Mouse (Mus musculus): ENCODE results near the gene Cdcp1. TPM values are rescaled to one million over a fixed set of nuclear protein-coding genes. Genes with fewer than 3 reads are reported as not detected.

The Cdcp1 gene
- polyA plus RNA-seq (2014; fragmentation: Illumina TruSeq; extraction: RNeasy Lipid Tissue Mini Kit (QIAGEN cat#74804); ENCODE audit: low read depth, low replicate concordance): 5.0 TPM

DNA sequence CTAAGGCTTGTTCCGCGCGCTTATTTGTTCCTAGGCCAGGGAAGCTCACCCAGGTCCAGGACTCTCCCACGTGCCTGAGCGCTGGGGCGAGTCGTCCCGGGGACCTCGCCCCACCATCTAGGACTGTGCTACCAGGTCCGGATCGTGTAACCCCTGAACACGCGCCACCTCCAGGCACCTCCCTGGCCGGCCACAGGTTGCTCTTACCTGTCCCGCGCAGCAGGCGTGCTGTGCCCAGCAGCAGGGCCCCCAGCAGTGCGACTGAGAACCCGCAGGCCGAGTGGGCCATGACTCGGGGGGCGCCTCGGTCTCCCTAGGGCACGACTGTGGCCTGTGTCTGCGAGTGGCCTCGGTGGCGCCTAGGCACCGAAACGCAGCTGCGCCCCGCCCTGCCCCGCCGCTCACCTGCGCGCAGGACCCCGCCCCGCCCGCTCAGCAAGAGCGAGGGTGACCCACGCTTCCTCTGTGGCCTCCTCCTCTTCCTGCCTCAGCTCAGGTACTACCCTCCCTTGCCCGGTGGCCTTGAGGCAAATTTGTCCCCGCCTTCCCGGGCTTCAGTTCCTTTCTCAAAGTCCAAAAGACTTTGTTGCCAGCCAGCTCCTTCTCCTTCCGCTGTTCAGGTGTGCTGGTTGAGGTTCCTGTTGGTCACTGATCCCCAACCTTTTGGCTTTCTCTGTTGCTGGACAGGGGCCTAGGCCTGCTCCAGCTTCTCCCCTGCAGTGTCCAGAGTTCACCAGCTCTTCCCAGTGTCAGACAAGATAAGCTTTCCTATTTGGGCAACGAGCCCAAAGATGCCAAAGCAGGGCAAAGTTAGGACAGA is at the start of gene Cdcp1:
Gene Cdcp1 (minus strand): TSS at position 418 of the 820 bp plus-strand sequence.

DNA sequence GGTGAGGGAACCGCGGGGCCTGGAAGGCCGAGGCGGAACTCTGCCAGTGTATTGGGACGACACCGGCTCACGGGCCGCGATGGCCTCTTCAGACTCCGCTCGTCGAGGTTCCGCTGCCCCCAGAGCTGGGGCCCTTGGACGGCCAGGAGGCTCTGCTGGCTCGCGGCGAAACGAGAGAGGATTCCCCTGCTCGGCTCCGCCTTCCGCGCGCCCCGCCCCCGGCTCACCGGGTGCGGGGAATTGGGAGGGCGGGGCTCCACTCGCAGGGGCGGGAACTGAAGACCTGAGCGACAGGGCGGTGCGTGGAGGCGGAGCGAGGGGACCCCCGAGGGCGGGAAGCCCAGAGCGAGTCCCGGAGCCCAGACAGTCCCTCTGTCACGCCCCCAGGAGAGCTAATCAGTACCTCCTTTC is 44.8 kb upstream of the Cdcp1 start, which contains the start of gene Tmem158:
Gene Tmem158 (minus strand): TSS at position 154 of the 411 bp plus-strand sequence.

DNA sequence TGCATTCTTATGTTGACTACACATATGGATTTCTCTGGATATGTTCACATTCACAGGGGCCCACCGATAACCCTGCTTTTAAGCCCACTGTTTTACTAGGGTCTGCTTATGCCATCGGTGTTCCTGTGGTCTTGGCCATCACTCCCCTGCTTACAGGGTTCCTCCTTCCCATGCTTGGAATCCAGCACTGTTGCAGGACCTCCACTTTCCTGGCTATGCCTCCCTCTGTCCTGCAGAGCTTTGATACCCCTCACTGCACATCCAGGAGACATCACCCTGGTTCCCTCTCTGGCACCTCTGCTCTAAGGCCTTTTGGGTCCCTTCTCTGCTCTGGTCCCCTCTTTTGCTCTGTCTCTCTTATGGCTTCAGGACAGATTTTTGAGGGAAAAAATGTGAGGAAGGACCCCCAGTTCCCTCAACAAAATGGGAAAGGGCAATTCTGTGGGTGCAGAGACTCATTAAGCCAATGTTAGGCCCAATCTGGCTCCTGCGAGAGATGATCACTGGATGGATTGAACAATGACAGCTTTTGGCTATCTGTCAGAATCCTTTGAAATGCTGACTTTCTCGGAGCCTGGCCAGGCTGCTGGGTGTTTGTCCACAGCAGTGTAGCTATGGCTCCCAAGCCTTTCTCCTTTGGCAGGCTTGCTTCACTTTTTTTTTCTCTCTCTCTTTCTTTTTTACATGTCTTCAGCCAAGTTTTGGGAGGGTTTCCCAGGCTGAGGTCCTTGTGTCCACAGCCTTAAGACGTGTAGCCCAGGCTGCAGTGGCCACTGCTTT is 65.4 kb downstream of the Cdcp1 start, which contains the start of gene Clec3b:
Gene Clec3b (plus strand): TSS at position 706 of the 780 bp plus-strand sequence.

Other genes starting within 250 kb of the Cdcp1 start
- gene Tmem42, start 194.7 kb downstream of the Cdcp1 start, polyA plus RNA-seq (2014; fragmentation: Illumina TruSeq; extraction: RNeasy Lipid Tissue Mini Kit (QIAGEN cat#74804); ENCODE audit: low read depth, low replicate concordance): 7.2 TPM
- not detected for gene Tgm4, start 181.3 kb downstream of the Cdcp1 start, polyA plus RNA-seq (2014; fragmentation: Illumina TruSeq; extraction: RNeasy Lipid Tissue Mini Kit (QIAGEN cat#74804); ENCODE audit: low read depth, low replicate concordance)
- gene Zdhhc3, start 102.8 kb downstream of the Cdcp1 start, polyA plus RNA-seq (2014; fragmentation: Illumina TruSeq; extraction: RNeasy Lipid Tissue Mini Kit (QIAGEN cat#74804); ENCODE audit: low read depth, low replicate concordance): 12.8 TPM
- 14.1 TPM for gene Exosc7, start 102.8 kb downstream of the Cdcp1 start, polyA plus RNA-seq (2014; fragmentation: Illumina TruSeq; extraction: RNeasy Lipid Tissue Mini Kit (QIAGEN cat#74804); ENCODE audit: low read depth, low replicate concordance)
- gene Clec3b, start 65.1 kb downstream of the Cdcp1 start, polyA plus RNA-seq (2014; fragmentation: Illumina TruSeq; extraction: RNeasy Lipid Tissue Mini Kit (QIAGEN cat#74804); ENCODE audit: low read depth, low replicate concordance): not detected
- 0.29 TPM for gene Tmem158, start 44.7 kb upstream of the Cdcp1 start, polyA plus RNA-seq (2014; fragmentation: Illumina TruSeq; extraction: RNeasy Lipid Tissue Mini Kit (QIAGEN cat#74804); ENCODE audit: low read depth, low replicate concordance)
- gene Lars2, start 150.9 kb upstream of the Cdcp1 start, polyA plus RNA-seq (2014; fragmentation: Illumina TruSeq; extraction: RNeasy Lipid Tissue Mini Kit (QIAGEN cat#74804); ENCODE audit: low read depth, low replicate concordance): 11.8 TPM

All from liver, adult 10 weeks (tissue).